Mouse (Mus musculus) lung, adult 10 weeks (tissue): Measurements from ENCODE around the gene Olfr1241. TPM values are rescaled to one million over a fixed set of nuclear protein-coding genes. Genes with fewer than 3 reads are reported as not detected.

Source experiments
- polyA plus RNA-seq: library from polyadenylated mRNA; stranded (reverse); fragments of 350-450 nt; fragmentation: Illumina TruSeq; extraction: RNeasy Lipid Tissue Mini Kit (QIAGEN cat#74804); gene quantifications from one replicate; pipeline ENCODE4 v1.2.3, GENCODE M21; 2014; ENCODE audit warnings: low read depth, low replicate concordance; ENCODE audit not compliant: insufficient read depth

The Olfr1241 gene
- polyA plus RNA-seq = not detected

GRCm38 (mm10) chr2:89487026-89487425 lies at the start of gene Olfr1241:
Gene Olfr1241, minus strand, starts transcription at chr2:89487126.

GRCm38 (mm10) chr2:89531387-89531786 lies 44.5 kb upstream of the Olfr1241 start, which contains the start of gene Olfr1243:
Gene Olfr1243, minus strand, starts transcription at chr2:89531487.

GRCm38 (mm10) chr2:89498235-89498634 lies 11.3 kb upstream of the Olfr1241 start, which contains the start of gene Olfr1242:
Gene Olfr1242, minus strand, starts transcription at chr2:89498335.

GRCm38 (mm10) chr2:89442900-89443299 lies 44.0 kb downstream of the Olfr1241 start, which contains the start of gene Olfr1240:
Gene Olfr1240, minus strand, starts transcription at chr2:89443000.

Other genes with a start within 250 kb of the Olfr1241 start
- not detected for gene Olfr1228, start 233.1 kb downstream of the Olfr1241 start, polyA plus RNA-seq
- not detected for gene Olfr1229, start 199.1 kb downstream of the Olfr1241 start, polyA plus RNA-seq
- not detected for gene Olfr1230, start 189.9 kb downstream of the Olfr1241 start, polyA plus RNA-seq
- gene Olfr1231, start 180.1 kb downstream of the Olfr1241 start, polyA plus RNA-seq = not detected
- not detected for gene Olfr1232, start 157.5 kb downstream of the Olfr1241 start, polyA plus RNA-seq
- not detected for gene Olfr1233, start 144.7 kb downstream of the Olfr1241 start, polyA plus RNA-seq
- gene Olfr1234, start 122.3 kb downstream of the Olfr1241 start, polyA plus RNA-seq = not detected
- gene Olfr1238, start 77.5 kb downstream of the Olfr1241 start, polyA plus RNA-seq = not detected
- not detected for gene Olfr1239, start 66.7 kb downstream of the Olfr1241 start, polyA plus RNA-seq
- gene Olfr1240, start 44.1 kb downstream of the Olfr1241 start, polyA plus RNA-seq = not detected
- not detected for gene Olfr1242, start 11.2 kb upstream of the Olfr1241 start, polyA plus RNA-seq
- not detected for gene Olfr1243, start 44.4 kb upstream of the Olfr1241 start, polyA plus RNA-seq
- gene Olfr1245, start 91.3 kb upstream of the Olfr1241 start, polyA plus RNA-seq = not detected
- not detected for gene Olfr1246, start 106.0 kb upstream of the Olfr1241 start, polyA plus RNA-seq
- gene Olfr1247, start 127.0 kb upstream of the Olfr1241 start, polyA plus RNA-seq = not detected
- not detected for gene Olfr1248, start 131.1 kb upstream of the Olfr1241 start, polyA plus RNA-seq
- not detected for gene Olfr1249, start 147.9 kb upstream of the Olfr1241 start, polyA plus RNA-seq
- gene Olfr1250, start 174.3 kb upstream of the Olfr1241 start, polyA plus RNA-seq = not detected
- not detected for gene Olfr1251, start 184.8 kb upstream of the Olfr1241 start, polyA plus RNA-seq
- not detected for gene Olfr1252, start 237.9 kb upstream of the Olfr1241 start, polyA plus RNA-seq